Mouse (Mus musculus): Measurements from ENCODE around the gene Elavl4.

The Elavl4 gene

DNA sequence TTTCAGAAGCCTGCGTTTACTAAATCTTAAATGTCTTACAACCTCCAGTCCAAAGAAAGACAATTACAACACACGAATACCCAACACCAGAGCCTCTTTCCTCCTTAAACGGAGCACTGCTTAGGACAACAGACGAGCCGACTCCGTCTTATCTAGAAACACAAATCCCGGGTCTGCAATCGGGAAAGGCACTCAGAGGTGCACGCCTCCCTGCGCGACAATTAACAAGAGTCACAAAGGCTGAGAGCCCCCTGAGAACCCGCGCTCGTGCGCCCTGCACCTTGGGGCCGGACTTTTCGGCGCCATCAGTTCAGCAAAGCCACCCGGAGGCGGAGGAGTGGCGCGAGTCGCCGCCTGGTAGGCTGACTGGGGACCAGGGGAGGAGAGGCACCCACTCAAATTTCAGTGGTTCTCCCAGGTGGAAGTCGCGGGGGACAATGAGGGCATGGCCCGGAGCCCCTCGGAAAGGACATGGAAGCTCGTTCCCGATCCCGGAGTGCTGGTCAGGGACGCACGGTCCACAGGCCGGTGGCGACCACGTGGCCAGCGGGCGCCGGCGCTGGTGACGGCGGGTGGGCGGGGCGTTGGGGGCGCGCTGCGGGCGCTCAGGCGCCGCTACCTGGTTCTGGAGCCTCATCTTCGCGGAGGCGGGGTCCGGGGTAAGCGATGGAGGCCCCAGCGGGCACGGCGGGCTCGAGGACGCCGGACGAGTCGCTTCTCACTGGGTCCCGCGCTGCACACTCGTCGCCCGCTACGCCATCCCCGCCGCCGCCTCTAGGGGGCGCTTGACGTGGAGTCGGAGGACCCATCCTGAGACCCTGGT is at the start of gene Elavl4:
TSS of gene Elavl4 (minus strand) at position 732 of the 823 bp plus-strand sequence.
- in situ Hi-C loops (cut with MboI; ENCODE audit: low pct_unique_long_range_greater_than_20kb in 1 of 2, low sequenced_read_pairs in 2 of 2, unreplicated experiment in 1 of 2) = no loop called here

DNA sequence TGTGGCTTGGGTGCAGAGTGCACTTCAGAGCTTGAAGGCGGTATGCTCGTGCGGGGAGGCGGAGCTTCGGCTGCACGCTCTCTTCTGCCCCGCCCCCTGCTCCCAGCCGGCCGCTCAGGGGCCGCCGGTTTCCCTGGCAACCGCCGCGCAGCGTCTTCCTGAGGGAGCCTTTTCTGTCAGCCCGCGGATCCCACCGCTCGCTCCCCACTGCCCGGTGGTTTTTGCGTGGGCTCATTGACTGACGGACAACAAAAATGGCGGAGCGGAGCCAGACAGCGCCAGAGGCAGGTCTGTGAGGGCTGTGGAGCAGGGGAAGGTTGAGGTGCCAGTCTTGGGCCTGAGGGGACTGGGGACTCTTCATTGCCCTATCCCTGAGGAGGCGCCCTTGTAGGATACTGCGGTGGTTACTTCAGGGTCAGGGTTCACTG is 45.9 kb upstream of the Elavl4 start, which contains the start of gene Agbl4:
TSS of gene Agbl4 (plus strand) at position 44 of the 428 bp plus-strand sequence.
- in situ Hi-C loops (cut with MboI; ENCODE audit: low pct_unique_long_range_greater_than_20kb in 1 of 2, low sequenced_read_pairs in 2 of 2, unreplicated experiment in 1 of 2) = loop anchor here in 1 of 2 experiments (25.0 kb wide), 1 partner anchor 335 kb away; no protein-coding TSS in a partner anchor

GRCm38 (mm10) chr4:110396221-110396620 is 44.5 kb upstream of the Elavl4 start:
- in situ Hi-C loops (cut with MboI; ENCODE audit: low pct_unique_long_range_greater_than_20kb in 1 of 2, low sequenced_read_pairs in 2 of 2, unreplicated experiment in 1 of 2) = loop anchor here in 1 of 2 experiments (25.0 kb wide), 1 partner anchor 334 kb away; no protein-coding TSS in a partner anchor

DNA sequence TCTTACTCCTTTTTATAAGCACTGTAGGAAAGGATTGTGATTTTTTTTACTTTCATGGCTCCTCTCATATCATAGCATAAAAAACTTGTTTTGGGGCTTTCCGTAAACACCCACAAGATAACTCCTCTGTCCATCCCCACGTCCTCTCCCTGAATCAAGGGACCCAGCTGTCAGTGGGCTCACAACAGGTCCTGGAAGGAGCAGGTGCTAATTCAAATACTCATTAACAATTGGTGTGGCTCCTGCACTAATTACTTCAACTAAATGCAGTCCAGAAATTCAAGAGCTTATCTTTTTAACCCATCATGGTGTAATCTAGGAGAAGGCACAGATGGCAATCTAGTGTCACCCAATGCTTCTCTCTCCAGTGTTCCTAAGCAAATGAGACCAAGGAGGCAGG is 8.9 kb upstream of the Elavl4 start:
- in situ Hi-C loops (cut with MboI; ENCODE audit: low pct_unique_long_range_greater_than_20kb in 1 of 2, low sequenced_read_pairs in 2 of 2, unreplicated experiment in 1 of 2) = no loop called here

GRCm38 (mm10) chr4:110352001-110352369 is 276 bp upstream of the Elavl4 start:
- in situ Hi-C loops (cut with MboI; ENCODE audit: low pct_unique_long_range_greater_than_20kb in 1 of 2, low sequenced_read_pairs in 2 of 2, unreplicated experiment in 1 of 2) = no loop called here

- in situ Hi-C loops (cut with MboI; ENCODE audit: low pct_unique_long_range_greater_than_20kb in 1 of 2, low sequenced_read_pairs in 2 of 2, unreplicated experiment in 1 of 2) = no loop called here
These were observed 892 bp downstream of the Elavl4 start for GRCm38 (mm10) chr4:110350856-110351177.

DNA sequence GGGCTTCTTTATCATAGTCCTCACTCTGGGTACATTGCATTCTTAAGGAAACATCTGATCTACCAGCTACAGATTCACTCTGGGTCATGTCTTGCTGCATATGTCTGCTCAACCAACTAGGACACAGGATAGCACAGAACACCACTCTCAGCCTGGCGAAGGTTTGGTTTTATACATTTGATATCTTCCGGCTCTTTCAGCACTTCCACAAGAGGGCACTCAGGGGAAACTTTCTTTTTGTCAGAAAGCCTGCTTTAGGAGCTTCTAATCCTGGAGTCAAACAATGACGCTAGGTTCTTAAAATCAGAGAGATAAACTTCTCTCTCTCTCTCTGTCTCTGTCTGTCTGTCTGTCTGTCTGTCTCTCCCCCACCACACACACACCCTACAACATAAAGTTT is 27.8 kb downstream of the Elavl4 start:
- in situ Hi-C loops (cut with MboI; ENCODE audit: low pct_unique_long_range_greater_than_20kb in 1 of 2, low sequenced_read_pairs in 2 of 2, unreplicated experiment in 1 of 2) = no loop called here

- in situ Hi-C loops (cut with MboI; ENCODE audit: low pct_unique_long_range_greater_than_20kb in 1 of 2, low sequenced_read_pairs in 2 of 2, unreplicated experiment in 1 of 2) = no loop called here
These were observed 39.6 kb downstream of the Elavl4 start for GRCm38 (mm10) chr4:110312126-110312525.

DNA sequence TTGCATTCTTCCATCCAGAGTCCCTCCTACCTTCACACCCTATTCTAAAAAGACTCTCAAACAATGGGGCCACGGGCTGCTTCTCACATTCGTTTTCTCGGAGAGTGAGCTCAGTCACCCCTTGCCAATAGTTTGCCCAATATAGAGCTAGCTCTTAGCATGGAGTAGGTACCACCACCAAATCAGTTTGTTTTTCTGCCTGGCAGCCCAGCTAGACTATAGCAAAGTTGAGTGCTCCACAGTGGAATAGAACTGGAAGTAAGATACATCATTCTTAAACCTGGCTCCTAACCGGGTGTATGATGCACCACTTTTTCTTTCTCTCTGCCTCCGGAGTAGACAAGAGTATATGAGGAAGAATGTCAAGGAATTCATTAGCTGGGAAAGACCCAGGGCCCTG is 44.7 kb downstream of the Elavl4 start:
- in situ Hi-C loops (cut with MboI; ENCODE audit: low pct_unique_long_range_greater_than_20kb in 1 of 2, low sequenced_read_pairs in 2 of 2, unreplicated experiment in 1 of 2) = no loop called here

DNA sequence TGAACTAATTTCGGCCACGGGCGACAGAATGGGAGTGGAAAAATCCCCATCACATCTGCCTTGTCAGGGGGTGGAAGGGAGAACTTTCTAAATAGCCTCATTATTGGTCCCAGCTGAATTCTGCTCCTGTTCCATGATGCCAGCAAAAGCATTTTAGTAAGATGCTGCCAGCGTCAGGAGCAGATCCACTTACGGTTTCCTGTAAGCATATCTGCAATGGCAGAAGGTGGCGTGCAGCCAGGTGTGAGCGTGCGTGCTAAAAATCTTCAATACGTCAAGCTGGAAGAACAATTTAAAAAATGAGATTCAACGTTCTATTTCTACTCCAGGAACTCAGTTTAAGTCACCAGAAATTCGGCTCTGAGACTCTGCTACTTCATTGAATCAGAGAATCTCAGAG is 45.1 kb downstream of the Elavl4 start:
- in situ Hi-C loops (cut with MboI; ENCODE audit: low pct_unique_long_range_greater_than_20kb in 1 of 2, low sequenced_read_pairs in 2 of 2, unreplicated experiment in 1 of 2) = no loop called here

GRCm38 (mm10) chr4:110295793-110296192 is 55.9 kb downstream of the Elavl4 start:
- in situ Hi-C loops (cut with MboI; ENCODE audit: low pct_unique_long_range_greater_than_20kb in 1 of 2, low sequenced_read_pairs in 2 of 2, unreplicated experiment in 1 of 2) = no loop called here

DNA sequence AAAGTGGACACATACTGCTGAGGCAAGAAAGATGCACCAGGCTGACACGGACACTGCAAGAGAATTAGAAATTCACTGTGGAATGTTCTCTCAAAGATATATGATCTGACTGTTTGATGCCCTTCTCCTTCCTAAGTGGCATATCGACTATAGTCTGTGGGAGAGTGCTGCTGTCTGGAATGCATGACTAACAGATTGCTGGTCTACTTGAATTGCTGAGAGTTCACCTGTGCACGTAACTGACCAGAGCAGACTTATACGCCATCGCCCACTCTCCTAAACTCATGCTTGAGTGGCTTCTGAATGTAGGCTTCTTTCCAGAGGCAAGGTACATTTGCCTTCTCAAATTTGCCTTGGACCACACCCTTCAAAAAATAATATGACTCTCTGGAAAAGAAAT is 58.5 kb downstream of the Elavl4 start:
- in situ Hi-C loops (cut with MboI; ENCODE audit: low pct_unique_long_range_greater_than_20kb in 1 of 2, low sequenced_read_pairs in 2 of 2, unreplicated experiment in 1 of 2) = no loop called here

DNA sequence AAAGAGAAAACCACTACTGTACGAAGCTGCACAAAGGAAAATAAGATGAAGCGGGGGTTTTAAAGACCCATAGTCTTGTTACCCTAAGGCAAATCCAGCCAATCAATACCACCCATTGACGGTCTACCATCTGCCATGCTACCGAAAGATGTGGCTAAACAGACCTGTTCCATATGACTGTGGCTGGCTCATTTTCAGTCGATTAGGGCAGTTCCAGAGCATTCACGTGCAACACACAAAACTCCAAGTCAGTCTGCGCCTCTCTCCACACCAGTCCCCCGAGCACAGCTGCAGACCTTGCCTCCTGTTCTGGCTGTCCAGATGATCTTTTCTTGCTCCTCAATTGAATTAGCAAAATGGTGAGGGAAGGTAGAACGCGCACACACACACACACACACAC is 59.2 kb downstream of the Elavl4 start:
- in situ Hi-C loops (cut with MboI; ENCODE audit: low pct_unique_long_range_greater_than_20kb in 1 of 2, low sequenced_read_pairs in 2 of 2, unreplicated experiment in 1 of 2) = no loop called here

- in situ Hi-C loops (cut with MboI; ENCODE audit: low pct_unique_long_range_greater_than_20kb in 1 of 2, low sequenced_read_pairs in 2 of 2, unreplicated experiment in 1 of 2) = no loop called here
These were observed 61.1 kb downstream of the Elavl4 start for GRCm38 (mm10) chr4:110290544-110291095.

GRCm38 (mm10) chr4:110290056-110290455 is 61.7 kb downstream of the Elavl4 start:
- in situ Hi-C loops (cut with MboI; ENCODE audit: low pct_unique_long_range_greater_than_20kb in 1 of 2, low sequenced_read_pairs in 2 of 2, unreplicated experiment in 1 of 2) = no loop called here

GRCm38 (mm10) chr4:110287412-110288067 is 64.2 kb downstream of the Elavl4 start:
- in situ Hi-C loops (cut with MboI; ENCODE audit: low pct_unique_long_range_greater_than_20kb in 1 of 2, low sequenced_read_pairs in 2 of 2, unreplicated experiment in 1 of 2) = no loop called here

DNA sequence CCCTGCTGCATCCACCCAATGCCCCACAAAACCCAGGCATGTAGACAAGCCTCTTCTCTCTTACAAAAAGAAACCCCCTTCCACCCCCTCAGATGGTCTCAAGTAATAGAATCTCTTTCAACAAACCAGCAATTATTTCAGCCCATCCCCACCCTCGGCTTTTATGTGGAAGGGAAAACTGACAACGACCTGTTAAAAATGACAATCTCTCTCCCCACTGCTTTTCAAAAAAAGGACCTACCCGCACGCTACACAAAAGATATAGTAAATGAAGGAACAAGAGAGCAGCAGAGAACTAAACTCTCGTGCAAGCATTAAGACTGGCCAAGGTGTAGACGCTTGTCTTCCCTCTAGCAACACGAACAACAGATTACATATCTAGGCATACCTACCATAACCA is 64.9 kb downstream of the Elavl4 start:
- in situ Hi-C loops (cut with MboI; ENCODE audit: low pct_unique_long_range_greater_than_20kb in 1 of 2, low sequenced_read_pairs in 2 of 2, unreplicated experiment in 1 of 2) = no loop called here

DNA sequence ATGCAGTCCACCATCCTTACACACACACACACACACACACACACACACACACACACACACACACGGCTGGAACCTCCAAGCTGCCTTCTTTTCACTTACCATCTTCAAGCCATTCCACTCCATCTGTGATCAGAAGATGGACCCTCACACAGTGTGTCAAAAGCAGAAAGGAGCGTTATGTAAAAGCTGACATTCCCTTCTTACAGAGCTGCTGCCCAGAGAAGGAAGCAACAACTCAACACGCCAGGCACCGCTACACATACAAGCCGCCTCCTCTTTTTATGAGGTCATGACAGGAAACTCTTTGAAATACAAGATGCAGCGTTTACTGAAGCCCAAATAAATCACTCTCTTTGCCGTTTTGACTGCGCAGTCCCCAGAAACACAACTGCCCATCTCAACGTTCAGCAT is 65.3 kb downstream of the Elavl4 start:
- in situ Hi-C loops (cut with MboI; ENCODE audit: low pct_unique_long_range_greater_than_20kb in 1 of 2, low sequenced_read_pairs in 2 of 2, unreplicated experiment in 1 of 2) = no loop called here

All from mouse embryonic stem cell (cell line).